Mouse (Mus musculus): ENCODE measurements around the gene Sox18.

The Sox18 gene

GRCm38 (mm10) chr2:181670913-181671311, 528 bp downstream of the Sox18 start:
- no peak for TF ChIP-seq GATA4 (IDR thresholded peaks at IDR 0.05; ENCODE audit: insufficient replicate concordance, low read length)

GRCm38 (mm10) chr2:181670285-181670912, 1.0 kb downstream of the Sox18 start:
- TF ChIP-seq GATA4 (IDR thresholded peaks at IDR 0.05; ENCODE audit: insufficient replicate concordance, low read length), result no peak

- TF ChIP-seq GATA4 (IDR thresholded peaks at IDR 0.05; ENCODE audit: insufficient replicate concordance, low read length), result peak; percentile 95; the same call in 1 of the 2 replicates
These were observed 8.2 kb downstream of the Sox18 start for GRCm38 (mm10) chr2:181663298-181663630.

GRCm38 (mm10) chr2:181662620-181663297, 8.7 kb downstream of the Sox18 start:
- TF ChIP-seq GATA4 (IDR thresholded peaks at IDR 0.05; ENCODE audit: insufficient replicate concordance, low read length), result no peak

GRCm38 (mm10) chr2:181659609-181660055, 11.8 kb downstream of the Sox18 start:
- peak; percentile 47; the same call in 1 of the 2 replicates for TF ChIP-seq GATA4 (IDR thresholded peaks at IDR 0.05; ENCODE audit: insufficient replicate concordance, low read length)

GRCm38 (mm10) chr2:181658930-181659555, 12.4 kb downstream of the Sox18 start:
- no peak for TF ChIP-seq GATA4 (IDR thresholded peaks at IDR 0.05; ENCODE audit: insufficient replicate concordance, low read length)

- no peak for TF ChIP-seq GATA4 (IDR thresholded peaks at IDR 0.05; ENCODE audit: insufficient replicate concordance, low read length)
These were observed 12.9 kb downstream of the Sox18 start for GRCm38 (mm10) chr2:181658528-181658927.

GRCm38 (mm10) chr2:181657441-181657840, 14.0 kb downstream of the Sox18 start:
- TF ChIP-seq GATA4 (IDR thresholded peaks at IDR 0.05; ENCODE audit: insufficient replicate concordance, low read length), result no peak

GRCm38 (mm10) chr2:181656734-181657133, 14.7 kb downstream of the Sox18 start, which contains the start of gene Gm29797:
Gene Gm29797, plus strand, starts transcription at chr2:181657034.
- TF ChIP-seq GATA4 (IDR thresholded peaks at IDR 0.05; ENCODE audit: insufficient replicate concordance, low read length), result no peak

- TF ChIP-seq GATA4 (IDR thresholded peaks at IDR 0.05; ENCODE audit: insufficient replicate concordance, low read length), result no peak
These were observed 17.9 kb downstream of the Sox18 start for GRCm38 (mm10) chr2:181653523-181653922.

- no peak for TF ChIP-seq GATA4 (IDR thresholded peaks at IDR 0.05; ENCODE audit: insufficient replicate concordance, low read length)
These were observed 18.4 kb downstream of the Sox18 start for GRCm38 (mm10) chr2:181653065-181653464.

GRCm38 (mm10) chr2:181648926-181649325, 22.5 kb downstream of the Sox18 start:
- TF ChIP-seq GATA4 (IDR thresholded peaks at IDR 0.05; ENCODE audit: insufficient replicate concordance, low read length), result no peak

GRCm38 (mm10) chr2:181646626-181647472, 24.6 kb downstream of the Sox18 start:
- no peak for TF ChIP-seq GATA4 (IDR thresholded peaks at IDR 0.05; ENCODE audit: insufficient replicate concordance, low read length)

- no peak for TF ChIP-seq GATA4 (IDR thresholded peaks at IDR 0.05; ENCODE audit: insufficient replicate concordance, low read length)
These were observed 25.8 kb downstream of the Sox18 start for GRCm38 (mm10) chr2:181645666-181646065.

GRCm38 (mm10) chr2:181644361-181644760, 27.1 kb downstream of the Sox18 start:
- TF ChIP-seq GATA4 (IDR thresholded peaks at IDR 0.05; ENCODE audit: insufficient replicate concordance, low read length), result no peak
